Mouse (Mus musculus) stomach, embryonic 15.5 days (tissue): ENCODE results near the gene Tsen54. TPM values are rescaled to one million over a fixed set of nuclear protein-coding genes. Genes with fewer than 3 reads are reported as not detected.

Experiments
- ATAC-seq: fragments of 200-750 bp; cut with Nextera tagmentation; 2 replicates; pipeline ENCODE4 v1.8.0; 2017; ENCODE audit warnings: low read depth, moderate number of reproducible peaks, moderate TSS enrichment; ENCODE audit not compliant: insufficient read depth, low FRiP score
- H3K27ac ChIP-seq: fragments of 300-500 bp; sonication (generic); 2 replicates; pipeline ENCODE4 v1.5.1; 2015; ENCODE audit warnings: mild to moderate bottlenecking, inconsistent platforms
- H3K27me3 ChIP-seq: fragments of 300-500 bp; sonication (generic); replicated peaks from 2 replicates; pipeline ENCODE4 v1.6.1; 2015; ENCODE audit warnings: inconsistent platforms
- H3K36me3 ChIP-seq: fragments of 300-500 bp; sonication (generic); 2 replicates; pipeline ENCODE4 v1.6.1; 2015; ENCODE audit warnings: inconsistent platforms
- H3K4me1 ChIP-seq: fragments of 300-500 bp; sonication (generic); 2 replicates; pipeline ENCODE4 v1.6.1; 2015; ENCODE audit warnings: inconsistent platforms
- H3K4me2 ChIP-seq: fragments of 300-500 bp; sonication (generic); 2 replicates; pipeline ENCODE4 v1.6.1; 2015; ENCODE audit warnings: mild to moderate bottlenecking, inconsistent platforms
- H3K4me3 ChIP-seq: fragments of 300-500 bp; sonication (generic); replicated peaks from 2 replicates; pipeline ENCODE4 v1.5.1; 2015; ENCODE audit warnings: inconsistent platforms
- H3K9ac ChIP-seq: fragments of 300-500 bp; sonication (generic); 2 replicates; pipeline ENCODE4 v1.6.1; 2015; ENCODE audit warnings: inconsistent platforms
- H3K9me3 ChIP-seq: fragments of 300-500 bp; sonication (generic); 2 replicates; pipeline ENCODE4 v1.6.1; 2016; ENCODE audit warnings: inconsistent platforms
- WGBS: fragments of 180-500 bp; shearing (Covaris S2); methylation state at CpG from one replicate; pipeline ENCODE4 v1.1.7; 2015; 5-methylcytosine and 5-hydroxymethylcytosine counted together
- polyA plus RNA-seq: library from polyadenylated mRNA; unstranded; fragments of >200 nt; fragmentation: Nextera tagmentation; extraction: Ambion mirVana; gene quantifications from 2 replicates; pipeline ENCODE4 v1.2.1, GENCODE M21; 2015

The Tsen54 gene
- polyA plus RNA-seq, 1 experiment from 2014 or later: 28.2 TPM

- Histone ChIP-seq H3K27me3 (no peaks in the 10 kb centered on the region), H3K9me3 (no peaks in the 10 kb centered on the region), H3K4me1 (peaks cover 46% of the 10 kb centered on the region), H3K4me3 (no peak overlapping the region), H3K36me3 (no peaks in the 10 kb centered on the region), H3K9ac (no peak overlapping the region), H3K4me2 (peak overlapping the region; percentile 34), H3K27ac (peak overlapping the region; percentile 94)
- WGBS: 11% methylated on average over 9 of the region's 9 CpGs
- ATAC-seq: peak; percentile 95
These were observed 35.4 kb upstream of the Tsen54 start for GRCm38 (mm10) chr11:115779038-115779571.

- H3K4me1 ChIP-seq: peaks cover 42% of the 10 kb centered on the region
- peak overlapping the region; percentile 94 for H3K27ac ChIP-seq
- no peak overlapping the region for H3K4me3 ChIP-seq
- H3K9ac ChIP-seq: no peak overlapping the region
- H3K36me3 ChIP-seq: no peaks in the 10 kb centered on the region
- H3K27me3 ChIP-seq: no peaks in the 10 kb centered on the region
- WGBS: 33% methylated on average over 20 of the region's 20 CpGs
- no peak for ATAC-seq
- no peaks in the 10 kb centered on the region for H3K9me3 ChIP-seq
- H3K4me2 ChIP-seq: no peak overlapping the region; the same call in 1 of the 2 replicates
These were observed 34.1 kb upstream of the Tsen54 start for GRCm38 (mm10) chr11:115780141-115781070.

GRCm38 (mm10) chr11:115786473-115786872, 28.1 kb upstream of the Tsen54 start:
- Histone ChIP-seq H3K9me3 (no peaks in the 10 kb centered on the region), H3K27me3 (no peaks in the 10 kb centered on the region), H3K4me1 (peaks cover 5% of the 10 kb centered on the region; the same call in 1 of the 2 replicates), H3K9ac (no peak overlapping the region), H3K36me3 (peaks cover 16% of the 10 kb centered on the region), H3K4me2 (no peak overlapping the region), H3K4me3 (no peak overlapping the region), H3K27ac (no peak overlapping the region)
- ATAC-seq: no peak
- 74% methylated on average over 6 of the region's 6 CpGs for WGBS

GRCm38 (mm10) chr11:115789787-115790186, 24.7 kb upstream of the Tsen54 start:
- Histone ChIP-seq H3K36me3 (peaks cover 42% of the 10 kb centered on the region), H3K9ac (no peak overlapping the region), H3K27me3 (no peaks in the 10 kb centered on the region), H3K4me3 (no peak overlapping the region), H3K9me3 (no peaks in the 10 kb centered on the region), H3K27ac (no peak overlapping the region), H3K4me2 (no peak overlapping the region), H3K4me1 (peaks cover 5% of the 10 kb centered on the region; the same call in 1 of the 2 replicates)
- 93% methylated on average over 7 of the region's 7 CpGs for WGBS
- ATAC-seq: no peak

- H3K9ac ChIP-seq: no peak overlapping the region
- H3K27ac ChIP-seq: no peak overlapping the region
- no peaks in the 10 kb centered on the region for H3K27me3 ChIP-seq
- no peak overlapping the region for H3K4me3 ChIP-seq
- no peaks in the 10 kb centered on the region for H3K9me3 ChIP-seq
- H3K4me1 ChIP-seq: no peaks in the 10 kb centered on the region
- peaks cover 55% of the 10 kb centered on the region for H3K36me3 ChIP-seq
- WGBS: 91% methylated on average over 16 of the region's 16 CpGs
- no peak for ATAC-seq
- no peak overlapping the region for H3K4me2 ChIP-seq
These were observed 22.6 kb upstream of the Tsen54 start for GRCm38 (mm10) chr11:115791919-115792318.

- Histone ChIP-seq H3K9me3 (no peaks in the 10 kb centered on the region), H3K4me3 (no peak overlapping the region), H3K9ac (no peak overlapping the region), H3K27ac (no peak overlapping the region), H3K36me3 (peaks cover 59% of the 10 kb centered on the region), H3K27me3 (no peaks in the 10 kb centered on the region), H3K4me1 (no peaks in the 10 kb centered on the region), H3K4me2 (no peak overlapping the region)
- WGBS: 85% methylated on average over 14 of the region's 14 CpGs
- no peak for ATAC-seq
These were observed 22.2 kb upstream of the Tsen54 start for GRCm38 (mm10) chr11:115792353-115792752.

GRCm38 (mm10) chr11:115796898-115797297, 17.6 kb upstream of the Tsen54 start:
- 83% methylated on average over 15 of the region's 15 CpGs for WGBS
- Histone ChIP-seq H3K4me1 (no peaks in the 10 kb centered on the region), H3K27me3 (no peaks in the 10 kb centered on the region), H3K4me3 (no peak overlapping the region), H3K9ac (no peak overlapping the region), H3K27ac (no peak overlapping the region), H3K4me2 (no peak overlapping the region), H3K9me3 (no peaks in the 10 kb centered on the region), H3K36me3 (peaks cover 76% of the 10 kb centered on the region)
- no peak for ATAC-seq

GRCm38 (mm10) chr11:115797665-115798064, 16.9 kb upstream of the Tsen54 start:
- H3K4me1 ChIP-seq: no peaks in the 10 kb centered on the region
- WGBS: 79% methylated on average over 9 of the region's 9 CpGs
- no peaks in the 10 kb centered on the region for H3K27me3 ChIP-seq
- peaks cover 77% of the 10 kb centered on the region for H3K36me3 ChIP-seq
- no peak overlapping the region for H3K27ac ChIP-seq
- H3K9ac ChIP-seq: no peak overlapping the region
- ATAC-seq: no peak
- no peaks in the 10 kb centered on the region for H3K9me3 ChIP-seq
- H3K4me2 ChIP-seq: no peak overlapping the region
- no peak overlapping the region for H3K4me3 ChIP-seq

GRCm38 (mm10) chr11:115800981-115801380, 13.5 kb upstream of the Tsen54 start:
- no peak overlapping the region for H3K9ac ChIP-seq
- no peaks in the 10 kb centered on the region for H3K9me3 ChIP-seq
- H3K4me3 ChIP-seq: no peak overlapping the region
- no peaks in the 10 kb centered on the region for H3K27me3 ChIP-seq
- no peaks in the 10 kb centered on the region for H3K4me1 ChIP-seq
- peaks cover 74% of the 10 kb centered on the region for H3K36me3 ChIP-seq
- H3K27ac ChIP-seq: no peak overlapping the region
- no peak for ATAC-seq
- WGBS: 89% methylated on average over 18 of the region's 18 CpGs
- no peak overlapping the region for H3K4me2 ChIP-seq

GRCm38 (mm10) chr11:115803072-115803709, 11.3 kb upstream of the Tsen54 start:
- no peak overlapping the region for H3K27ac ChIP-seq
- H3K9me3 ChIP-seq: no peaks in the 10 kb centered on the region
- H3K36me3 ChIP-seq: peaks cover 66% of the 10 kb centered on the region
- H3K4me3 ChIP-seq: no peak overlapping the region
- no peaks in the 10 kb centered on the region for H3K27me3 ChIP-seq
- ATAC-seq: no peak
- 91% methylated on average over 24 of the region's 24 CpGs for WGBS
- no peak overlapping the region for H3K4me2 ChIP-seq
- H3K9ac ChIP-seq: no peak overlapping the region
- H3K4me1 ChIP-seq: peaks cover 6% of the 10 kb centered on the region

GRCm38 (mm10) chr11:115805005-115805404, 9.5 kb upstream of the Tsen54 start:
- Histone ChIP-seq H3K36me3 (peaks cover 52% of the 10 kb centered on the region), H3K4me3 (no peak overlapping the region), H3K9ac (no peak overlapping the region), H3K27me3 (no peaks in the 10 kb centered on the region), H3K27ac (no peak overlapping the region), H3K4me2 (no peak overlapping the region), H3K9me3 (no peaks in the 10 kb centered on the region), H3K4me1 (peaks cover 24% of the 10 kb centered on the region)
- 90% methylated on average over 7 of the region's 7 CpGs for WGBS
- peak; percentile 61; the same call in 1 of the 2 replicates for ATAC-seq

GRCm38 (mm10) chr11:115806154-115806553, 8.4 kb upstream of the Tsen54 start:
- peaks cover 46% of the 10 kb centered on the region for H3K36me3 ChIP-seq
- no peak overlapping the region for H3K9ac ChIP-seq
- peaks cover 36% of the 10 kb centered on the region for H3K4me1 ChIP-seq
- no peaks in the 10 kb centered on the region for H3K9me3 ChIP-seq
- WGBS: 89% methylated on average over 10 of the region's 10 CpGs
- no peak overlapping the region for H3K4me3 ChIP-seq
- no peak overlapping the region for H3K27ac ChIP-seq
- ATAC-seq: no peak
- no peak overlapping the region for H3K4me2 ChIP-seq
- no peaks in the 10 kb centered on the region for H3K27me3 ChIP-seq
